Mouse (Mus musculus) G1E-ER4 (cell line): ENCODE results near the gene Defb47. TPM values are rescaled to one million over a fixed set of nuclear protein-coding genes. Genes with fewer than 3 reads are reported as not detected.

Experiments used
- GATA1 ChIP-seq: IDR thresholded peaks from one replicate; pipeline ENCODE4 v1.8.0; 2012; ENCODE audit warnings: low read length, inconsistent platforms
- polyA plus RNA-seq: library from polyadenylated mRNA; stranded (reverse); fragments of >175 nt; gene quantifications from 2 replicates; pipeline ENCODE4 v1.2.3, GENCODE M21; 2012

Defb47 gene
- polyA plus RNA-seq: not detected in 2 replicates

- no peak for TF ChIP-seq GATA1
Measured at GRCm38 (mm10) chr14:62997777-62998176, at the start of gene Defb47. Gene Defb47, plus strand, starts transcription at chr14:62998077.

GRCm38 (mm10) chr14:62956091-62956490 lies 41.8 kb upstream of the Defb47 start:
- no peak for TF ChIP-seq GATA1

- no peak for TF ChIP-seq GATA1
Measured at GRCm38 (mm10) chr14:62963632-62964031, 34.2 kb upstream of the Defb47 start.

- no peak for TF ChIP-seq GATA1
Measured at GRCm38 (mm10) chr14:62965342-62965741, 32.5 kb upstream of the Defb47 start.

- TF ChIP-seq GATA1: no peak
Measured at GRCm38 (mm10) chr14:62965811-62966520, 31.9 kb upstream of the Defb47 start.

GRCm38 (mm10) chr14:62975046-62975445 lies 22.8 kb upstream of the Defb47 start:
- no peak for TF ChIP-seq GATA1

- TF ChIP-seq GATA1: no peak
Measured at GRCm38 (mm10) chr14:62979815-62980214, 18.1 kb upstream of the Defb47 start.

- TF ChIP-seq GATA1: no peak
Measured at GRCm38 (mm10) chr14:62984410-62984809, 13.5 kb upstream of the Defb47 start, which contains the start of gene Defb48. Gene Defb48, minus strand, starts transcription at chr14:62984510.

- TF ChIP-seq GATA1: no peak
Measured at GRCm38 (mm10) chr14:62991271-62991670, 6.6 kb upstream of the Defb47 start.

- TF ChIP-seq GATA1: no peak
Measured at GRCm38 (mm10) chr14:62991849-62992510, 5.9 kb upstream of the Defb47 start.

- no peak for TF ChIP-seq GATA1
Measured at GRCm38 (mm10) chr14:62998977-62999376, 1.1 kb downstream of the Defb47 start.

GRCm38 (mm10) chr14:63002588-63002987 lies 4.7 kb downstream of the Defb47 start:
- no peak for TF ChIP-seq GATA1

- no peak for TF ChIP-seq GATA1
Measured at GRCm38 (mm10) chr14:63011471-63011870, 13.6 kb downstream of the Defb47 start, which contains the start of gene Defb43. Gene Defb43, plus strand, starts transcription at chr14:63011771.

GRCm38 (mm10) chr14:63013082-63013481 lies 15.2 kb downstream of the Defb47 start:
- TF ChIP-seq GATA1: no peak

GRCm38 (mm10) chr14:63014667-63015066 lies 16.8 kb downstream of the Defb47 start:
- no peak for TF ChIP-seq GATA1

- TF ChIP-seq GATA1: no peak
Measured at GRCm38 (mm10) chr14:63020524-63021156, 22.8 kb downstream of the Defb47 start.
